Mouse (Mus musculus) olfactory bulb, adult 2 months (tissue): Measurements from ENCODE around the gene Olfr67. TPM values are rescaled to one million over a fixed set of nuclear protein-coding genes. Genes with fewer than 3 reads are reported as not detected.
"Not testable (repeated sequence)": the region's sequence is repeated elsewhere in the genome, so short reads cannot be mapped to it uniquely, and the experiment has no call there.

ENCODE experiments used
- H3K27ac ChIP-seq: fragments of 200-500 bp; 2 replicates; pipeline ENCODE4 v1.5.1; 2012; ENCODE audit warnings: low read depth, low read length; ENCODE audit not compliant: insufficient read depth
- H3K4me1 ChIP-seq: fragments of 200-500 bp; 2 replicates; pipeline ENCODE4 v1.6.1; 2012; ENCODE audit warnings: low read length; ENCODE audit not compliant: control insufficient read depth, insufficient read depth
- H3K4me3 ChIP-seq: fragments of 200-500 bp; 2 replicates; pipeline ENCODE4 v1.5.1; 2012; ENCODE audit warnings: mild to moderate bottlenecking, low read depth, low read length, moderate library complexity; ENCODE audit not compliant: insufficient read depth
- CTCF ChIP-seq: fragments of 200-500 bp; IDR thresholded peaks from 2 replicates; pipeline ENCODE4 v1.5.1; 2012; ENCODE audit warnings: low read depth, mild to moderate bottlenecking, low read length, moderate library complexity; ENCODE audit not compliant: insufficient read depth
- POLR2A ChIP-seq: fragments of 200-500 bp; IDR thresholded peaks from 2 replicates; pipeline ENCODE4 v1.6.1; 2012; ENCODE audit warnings: mild to moderate bottlenecking, low read depth, low read length, moderate library complexity; ENCODE audit not compliant: insufficient read depth
- WGBS: fragments of 180-500 bp; shearing (Covaris S2); methylation state at CpG from one replicate; pipeline ENCODE4 v1.1.7; 2018; 5-methylcytosine and 5-hydroxymethylcytosine counted together
- polyA plus RNA-seq: library from polyadenylated mRNA; stranded (reverse); fragments of >200 nt; gene quantifications from 2 replicates; pipeline ENCODE4 v1.2.4, GENCODE M21; 2012; ENCODE audit warnings: low replicate concordance; ENCODE audit not compliant: missing spikeins, insufficient read depth, insufficient read length

Olfr67 gene
- polyA plus RNA-seq, 1 experiment = not detected

GRCm38 (mm10) chr7:103812174-103812573 is 20.6 kb upstream of the Olfr67 start:
- Histone ChIP-seq H3K4me3 (no peak overlapping the region), H3K27ac (no peak overlapping the region), H3K4me1 (no peaks in the 10 kb centered on the region)
- 76% methylated on average over 1 of the region's 1 CpGs for WGBS
- TF ChIP-seq CTCF (no peak), POLR2A (no peak)

DNA sequence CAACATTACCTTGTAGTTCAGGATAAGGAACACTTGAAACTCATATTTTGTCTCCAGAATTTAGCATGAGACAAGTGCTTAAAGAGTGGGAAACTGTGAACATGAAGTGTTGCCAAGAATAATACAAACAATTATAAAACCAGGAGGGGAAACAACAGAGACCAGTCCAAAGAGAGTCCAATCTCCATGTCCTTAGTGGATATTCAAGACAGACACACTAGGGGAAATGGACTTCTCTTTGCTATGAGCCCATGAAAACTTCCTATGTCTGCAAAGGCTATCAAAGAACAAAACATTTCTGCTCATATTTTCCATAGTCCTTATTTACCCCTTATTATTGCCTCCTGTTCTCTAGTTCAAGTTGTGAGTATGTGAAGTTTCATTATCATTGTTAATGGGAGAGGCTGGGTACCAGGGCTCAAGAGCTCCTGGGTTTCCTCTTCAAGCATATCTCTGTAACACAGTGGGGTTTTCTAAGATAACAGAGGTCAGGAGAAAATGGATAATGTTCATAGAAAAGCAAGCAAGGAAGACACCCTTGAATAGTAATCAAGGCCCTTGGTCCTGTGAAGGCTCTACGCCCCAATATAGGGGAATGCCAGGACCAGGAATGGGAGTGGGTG is 19.7 kb upstream of the Olfr67 start:
- WGBS = 92% methylated on average over 1 of the region's 1 CpGs
- no peak overlapping the region for H3K4me3 ChIP-seq
- H3K4me1 ChIP-seq = no peaks in the 10 kb centered on the region
- no peak for TF ChIP-seq POLR2A
- TF ChIP-seq CTCF = no peak
- no peak overlapping the region for H3K27ac ChIP-seq

DNA sequence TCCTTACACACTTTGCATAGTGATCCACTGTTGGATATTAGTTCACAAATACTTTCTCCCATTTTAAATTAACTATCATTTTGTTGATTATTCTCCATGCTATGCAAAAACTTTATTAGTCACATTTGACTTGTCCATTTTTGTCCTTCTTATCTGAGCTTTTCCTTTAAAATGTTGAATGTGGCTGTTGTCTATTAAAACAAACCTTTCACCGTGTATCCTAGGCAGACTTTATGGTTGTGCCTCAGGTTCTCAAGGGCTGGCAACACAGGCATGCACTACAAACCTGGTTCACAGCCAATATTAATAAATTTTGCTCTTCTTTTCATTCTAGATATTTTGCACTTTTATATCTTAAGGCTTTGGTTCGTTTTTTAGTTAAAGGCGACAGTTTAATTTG is 19.1 kb upstream of the Olfr67 start:
- H3K4me3 ChIP-seq = no peak overlapping the region
- H3K27ac ChIP-seq = no peak overlapping the region
- 74% methylated on average over 3 of the region's 3 CpGs for WGBS
- no peak for TF ChIP-seq POLR2A
- TF ChIP-seq CTCF = no peak
- no peaks in the 10 kb centered on the region for H3K4me1 ChIP-seq

GRCm38 (mm10) chr7:103810296-103810695 is 18.7 kb upstream of the Olfr67 start:
- 91% methylated on average over 1 of the region's 1 CpGs for WGBS
- TF ChIP-seq POLR2A = no peak
- TF ChIP-seq CTCF = no peak
- no peak overlapping the region for H3K27ac ChIP-seq
- no peak overlapping the region for H3K4me3 ChIP-seq
- H3K4me1 ChIP-seq = no peaks in the 10 kb centered on the region

DNA sequence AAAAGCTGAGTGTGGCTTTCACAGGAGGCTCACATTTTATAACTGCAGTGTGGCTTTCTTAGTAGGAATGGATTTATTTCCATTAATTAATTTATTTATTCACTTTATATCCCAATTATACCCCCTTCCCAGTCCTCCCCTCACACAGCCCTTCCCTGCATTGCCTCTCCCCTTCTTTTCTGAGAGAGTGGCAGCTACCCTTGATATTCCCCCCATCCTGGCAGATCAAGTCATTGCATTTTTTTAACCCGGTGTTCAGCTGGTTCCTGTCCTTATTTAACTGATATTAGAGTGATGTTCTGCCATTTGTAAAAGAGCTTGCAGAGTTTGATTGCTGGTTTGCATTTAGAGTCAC is 18.2 kb upstream of the Olfr67 start:
- TF ChIP-seq POLR2A = no peak
- TF ChIP-seq CTCF = no peak
- no peak overlapping the region for H3K4me3 ChIP-seq
- H3K27ac ChIP-seq = no peak overlapping the region
- H3K4me1 ChIP-seq = no peaks in the 10 kb centered on the region
- 68% methylated on average over 1 of the region's 1 CpGs for WGBS

DNA sequence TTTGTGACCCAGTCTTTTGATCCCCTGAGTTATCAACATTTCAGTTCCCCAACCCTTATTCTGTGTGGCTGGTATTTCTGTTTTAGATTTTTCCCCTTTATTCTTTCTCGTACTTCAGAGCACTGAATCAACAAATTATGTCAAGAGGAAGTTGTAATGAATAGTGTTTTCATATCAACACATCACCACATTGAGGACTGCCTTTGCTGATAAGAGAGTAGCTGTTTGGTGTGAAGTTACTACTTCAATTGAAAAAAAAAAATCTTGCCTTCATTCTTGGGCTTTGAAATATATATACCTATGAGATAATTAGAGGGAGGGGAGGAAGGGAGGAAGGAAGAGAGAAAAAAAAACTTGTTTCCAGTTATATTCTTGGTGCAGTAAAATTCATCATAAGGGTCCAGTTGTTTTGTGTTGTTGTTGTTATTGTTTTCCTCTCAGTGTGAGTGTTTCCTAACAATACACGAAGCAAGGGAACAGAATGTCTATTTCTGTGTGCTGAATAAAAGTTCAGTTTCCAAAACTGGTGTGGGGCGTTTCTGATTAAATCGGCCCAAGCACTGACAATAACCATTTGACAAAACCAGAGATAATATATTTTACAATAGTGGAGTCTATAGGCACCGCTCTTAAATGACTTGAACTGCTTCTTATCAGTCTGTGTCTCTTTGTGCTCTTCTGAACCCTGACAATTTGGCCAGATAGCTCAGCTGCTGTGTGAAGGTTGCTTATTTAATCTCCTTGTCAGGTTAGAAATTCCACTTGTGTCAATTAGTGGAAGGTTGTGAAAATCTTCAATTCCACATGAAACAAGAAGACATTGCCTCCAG is 17.6 kb upstream of the Olfr67 start:
- WGBS = 65% methylated on average over 5 of the region's 5 CpGs
- no peak overlapping the region for H3K4me3 ChIP-seq

DNA sequence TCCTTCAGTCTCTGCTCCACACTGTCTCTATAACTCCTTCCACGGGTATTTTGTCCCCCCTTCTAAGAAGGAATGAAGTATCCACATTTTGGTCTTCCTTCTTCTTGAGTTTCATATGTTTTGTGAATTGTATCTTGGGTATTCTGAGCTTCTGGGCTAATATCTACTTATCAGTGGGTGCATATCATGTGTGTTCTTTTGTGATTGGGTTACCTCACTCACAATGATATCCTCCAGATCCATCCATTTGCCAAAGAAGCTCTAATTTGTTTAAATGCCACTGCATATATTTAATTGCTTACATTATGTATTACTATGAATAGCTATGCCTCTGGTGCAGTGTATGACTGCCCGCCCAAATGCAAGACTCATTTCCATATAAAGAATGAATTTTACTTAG is 16.5 kb upstream of the Olfr67 start:
- 69% methylated on average over 2 of the region's 2 CpGs for WGBS
- H3K27ac ChIP-seq, H3K4me1 ChIP-seq, H3K4me3 ChIP-seq: not testable (repeated sequence)

More for the DNA sequence above, 17.6 kb upstream of the Olfr67 start:
- no peak for TF ChIP-seq POLR2A
- no peak for TF ChIP-seq CTCF
- no peaks in the 10 kb centered on the region for H3K4me1 ChIP-seq
- H3K27ac ChIP-seq = no peak overlapping the region

DNA sequence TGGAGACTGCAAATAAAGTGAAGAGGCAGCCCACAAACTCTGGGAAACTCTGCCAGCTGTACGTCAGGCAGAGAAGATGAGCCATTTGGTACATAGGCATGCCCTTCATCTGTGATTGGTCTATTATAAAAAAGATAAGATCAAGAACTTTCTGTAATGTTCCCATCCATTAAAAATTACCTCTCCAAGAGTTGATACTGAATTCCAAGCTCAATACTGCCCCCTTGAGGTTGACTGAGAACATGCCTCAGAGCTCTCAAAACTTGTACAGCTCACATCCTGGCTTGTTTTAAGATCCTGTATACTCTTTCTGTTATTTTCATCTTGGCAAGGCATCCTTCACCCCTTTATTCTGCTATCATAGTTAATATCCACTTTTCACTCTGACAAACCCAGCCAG is 15.2 kb upstream of the Olfr67 start:
- no peaks in the 10 kb centered on the region for H3K4me1 ChIP-seq
- TF ChIP-seq POLR2A = no peak
- TF ChIP-seq CTCF = no peak
- no peak overlapping the region for H3K27ac ChIP-seq
- WGBS = 76% methylated on average over 1 of the region's 1 CpGs
- H3K4me3 ChIP-seq = no peak overlapping the region

- WGBS = 22% methylated on average over 4 of the region's 4 CpGs
- TF ChIP-seq POLR2A = no peak
- H3K27ac ChIP-seq = no peak overlapping the region
- H3K4me3 ChIP-seq = no peak overlapping the region
- H3K4me1 ChIP-seq = no peaks in the 10 kb centered on the region
Measured at GRCm38 (mm10) chr7:103792669-103793388, 1.2 kb upstream of the Olfr67 start.
